Comparison of ENCODE assay signal across 8 mouse cellular contexts in genomic region chr10:40301181-40302075, GRCm38 (mm10). TPM values are rescaled to one million over a fixed set of nuclear protein-coding genes. Genes with fewer than 3 reads are reported as not detected.
DNase-seq lines count a peak whose midpoint lies in the region; ATAC-seq and TF ChIP-seq lines count a peak whose summit lies in the region.
"Not testable (repeated sequence)": the region's sequence is repeated elsewhere in the genome, so short reads cannot be mapped to it uniquely, and the experiment has no call there.

No protein-coding gene starts in this region.

- H3K27me3 ChIP-seq in intestine, postnatal 0 days (replicated peaks; ENCODE audit: control insufficient read depth, insufficient read depth, low read length); limb, embryonic 13.5 days; midbrain, embryonic 12.5 days: not testable (repeated sequence)

- H3K4me2 ChIP-seq in intestine, postnatal 0 days (replicated peaks; ENCODE audit: low read depth), result peak overlapping the region; percentile 95
- peak overlapping the region; percentile 71 for H3K4me2 ChIP-seq in limb, embryonic 13.5 days (replicated peaks)
- H3K4me2 ChIP-seq in midbrain, embryonic 12.5 days (replicated peaks), result peak overlapping the region; percentile 67

- ATAC-seq in intestine, postnatal 0 days, result peak; percentile 37
- peak; percentile 17; the same call in 1 of the 2 replicates for ATAC-seq in limb, embryonic 13.5 days (ENCODE audit: low FRiP score, low read depth)
- ATAC-seq in midbrain, embryonic 12.5 days (ENCODE audit: low FRiP score, low read depth), result peak; percentile 36

- TF ChIP-seq CTCF in intestine, postnatal 0 days (IDR thresholded peaks at IDR 0.05; ENCODE audit: low read depth), result not testable (repeated sequence)

- peak overlapping the region; percentile 89 for H3K27ac ChIP-seq in intestine, postnatal 0 days (ENCODE audit: low read depth, low read length)
- H3K27ac ChIP-seq in limb, embryonic 13.5 days, result peak overlapping the region; percentile 92
- H3K27ac ChIP-seq in midbrain, embryonic 12.5 days (replicated peaks), result peak overlapping the region; percentile 89

- H3K9me3 ChIP-seq in intestine, postnatal 0 days (ENCODE audit: control insufficient read depth); limb, embryonic 13.5 days; midbrain, embryonic 12.5 days: not testable (repeated sequence)

- H3K4me1 ChIP-seq in intestine, postnatal 0 days (replicated peaks; ENCODE audit: control insufficient read depth, insufficient read depth, low read length), result not testable (repeated sequence)
- peaks cover 23% of the 10 kb centered on the region for H3K4me1 ChIP-seq in limb, embryonic 13.5 days
- H3K4me1 ChIP-seq in midbrain, embryonic 12.5 days, result peaks cover 18% of the 10 kb centered on the region

- H3K4me3 ChIP-seq in intestine, postnatal 0 days (ENCODE audit: low read depth, low read length), result peak overlapping the region; percentile 85
- peak overlapping the region; percentile 98 for H3K4me3 ChIP-seq in limb, embryonic 13.5 days
- peak overlapping the region; percentile 100 for H3K4me3 ChIP-seq in midbrain, embryonic 12.5 days

- not testable (repeated sequence) for H3K36me3 ChIP-seq in intestine, postnatal 0 days (ENCODE audit: control insufficient read depth, insufficient read depth); limb, embryonic 13.5 days; midbrain, embryonic 12.5 days

- H3K9ac ChIP-seq in intestine, postnatal 0 days (ENCODE audit: low read depth, low read length), result peak overlapping the region; percentile 90
- H3K9ac ChIP-seq in limb, embryonic 13.5 days, result peak overlapping the region; percentile 96
- peak overlapping the region; percentile 99 for H3K9ac ChIP-seq in midbrain, embryonic 12.5 days (replicated peaks)

- WGBS in intestine, postnatal 0 days, result under 1% methylated on average over 68 of the region's 91 CpGs
- under 1% methylated on average over 64 of the region's 91 CpGs for WGBS in limb, embryonic 13.5 days
- under 1% methylated on average over 48 of the region's 91 CpGs for WGBS in midbrain, embryonic 12.5 days

- peak; percentile 55 for DNase-seq in adrenal gland, postnatal 10 days
- peak; percentile 70 for DNase-seq in embryo, embryonic 9.5 days (ENCODE audit: extremely low spot score)
- DNase-seq in heart, adult 18-20 months, result peak; percentile 37 to 57
- DNase-seq in right cerebral cortex, postnatal 4 days, result peak; percentile 37
- DNase-seq in urinary bladder, postnatal 36 days (ENCODE audit: low spot score in 2 of 2), result peak; percentile 14 to 41

RNA-seq across cellular contexts. Expression of gene Amd1, which starts 0.6 kb away (rescaled TPM):
- total RNA-seq in adrenal gland, postnatal 10 days (2021), result 10 to 100 TPM; 30.2 to 31.8 TPM
- 100 to 1,000 TPM in 1 of 2 experiments, 10 to 100 TPM in 1; 97.9 to 132 TPM for total RNA-seq in heart, adult 18-20 months (2021)
- polyA plus RNA-seq in intestine, postnatal 0 days (2015; fragmentation: Nextera tagmentation; extraction: Ambion mirVana), result 24.0 and 25.3 TPM in 2 replicates
- 56.9 and 60.1 TPM in 2 replicates for polyA plus RNA-seq in limb, embryonic 13.5 days (2015; fragmentation: Nextera tagmentation; extraction: Ambion mirVana)
- polyA plus RNA-seq in midbrain, embryonic 12.5 days (2016; fragmentation: Nextera tagmentation; extraction: Ambion mirVana), result 59.8 TPM in 2 replicates

RNA-seq across cellular contexts. Expression of gene Cdk19, which starts 37.9 kb away (rescaled TPM):
- total RNA-seq in adrenal gland, postnatal 10 days (2021), result 10 to 100 TPM; 11.9 to 12.9 TPM
- 10 to 100 TPM in 1 of 2 experiments, 1 to 10 TPM in 1; 9.1 to 13.0 TPM for total RNA-seq in heart, adult 18-20 months (2021)
- 3.0 and 3.2 TPM in 2 replicates for polyA plus RNA-seq in intestine, postnatal 0 days (2015; fragmentation: Nextera tagmentation; extraction: Ambion mirVana)
- 12.2 and 12.3 TPM in 2 replicates for polyA plus RNA-seq in limb, embryonic 13.5 days (2015; fragmentation: Nextera tagmentation; extraction: Ambion mirVana)
- 12.0 and 12.6 TPM in 2 replicates for polyA plus RNA-seq in midbrain, embryonic 12.5 days (2016; fragmentation: Nextera tagmentation; extraction: Ambion mirVana)

RNA-seq across cellular contexts. Expression of gene Gtf3c6, which starts 43.5 kb away (rescaled TPM):
- 10 to 100 TPM; 29.6 to 30.7 TPM for total RNA-seq in adrenal gland, postnatal 10 days (2021)
- total RNA-seq in heart, adult 18-20 months (2021), result 10 to 100 TPM; 19.9 to 28.8 TPM
- polyA plus RNA-seq in intestine, postnatal 0 days (2015; fragmentation: Nextera tagmentation; extraction: Ambion mirVana), result 50.7 and 64.3 TPM in 2 replicates
- polyA plus RNA-seq in limb, embryonic 13.5 days (2015; fragmentation: Nextera tagmentation; extraction: Ambion mirVana), result 113 and 114 TPM in 2 replicates
- polyA plus RNA-seq in midbrain, embryonic 12.5 days (2016; fragmentation: Nextera tagmentation; extraction: Ambion mirVana), result 123 and 127 TPM in 2 replicates

RNA-seq across cellular contexts. Expression of gene Rpf2, which starts 54.6 kb away (rescaled TPM):
- 10 to 100 TPM; 19.6 to 23.6 TPM for total RNA-seq in adrenal gland, postnatal 10 days (2021)
- 10 to 100 TPM; 13.3 to 14.7 TPM for total RNA-seq in heart, adult 18-20 months (2021)
- 36.2 and 36.6 TPM in 2 replicates for polyA plus RNA-seq in intestine, postnatal 0 days (2015; fragmentation: Nextera tagmentation; extraction: Ambion mirVana)
- 65.9 and 71.8 TPM in 2 replicates for polyA plus RNA-seq in limb, embryonic 13.5 days (2015; fragmentation: Nextera tagmentation; extraction: Ambion mirVana)
- polyA plus RNA-seq in midbrain, embryonic 12.5 days (2016; fragmentation: Nextera tagmentation; extraction: Ambion mirVana), result 69.5 and 71.3 TPM in 2 replicates

Comparison
In these comparisons a context has a peak if more than half of its experiments do, and no peak if none do; other contexts are left out.
1. Peak in every context shown above with its lines: DNase-seq, ATAC-seq, H3K4me3 ChIP-seq and H3K27ac ChIP-seq.